In genomic region chr4:63554616-63555015, GRCm38 (mm10) we compare ENCODE assay signal across 31 mouse cellular contexts. TPM values are rescaled to one million over a fixed set of nuclear protein-coding genes. Genes with fewer than 3 reads are reported as not detected.
"Had no signal": no experiment of that assay in that cellular context is flagged by ENCODE, and none has a peak within 500 bp of the region (broad histone marks: within the 10 kb centered on the region; RNA-seq: fewer than 3 reads in every experiment).

No protein-coding gene starts in this region.

- H3K4me2 ChIP-seq: intestine, embryonic 15.5 days; kidney, embryonic 15.5 days; midbrain, embryonic 12.5 days; neural tube, embryonic 13.5 days; stomach, embryonic 15.5 days had no signal

- DNase-seq: kidney, adult 11 months; kidney, adult 8-10 months; kidney, postnatal 10 days; kidney, postnatal 36 days; layer of hippocampus, postnatal 36 days; lung, adult 2 months; retina, postnatal 1 day; right cerebral cortex, postnatal 25 days; spleen, adult 18-20 months; thymus, postnatal 25 days had no signal

- H3K27me3 ChIP-seq: intestine, embryonic 15.5 days; kidney, embryonic 15.5 days; neural tube, embryonic 13.5 days; stomach, embryonic 15.5 days had no signal

- H3K27ac ChIP-seq: intestine, embryonic 15.5 days; kidney, embryonic 15.5 days; left cerebral cortex, adult 2 months; liver, embryonic 14.5 days; midbrain, embryonic 12.5 days; neural tube, embryonic 13.5 days; stomach, embryonic 15.5 days had no signal

- H3K9me3 ChIP-seq: intestine, embryonic 15.5 days; kidney, embryonic 15.5 days; midbrain, embryonic 12.5 days; neural tube, embryonic 13.5 days; stomach, embryonic 15.5 days had no signal

- H3K9ac ChIP-seq: intestine, embryonic 15.5 days; kidney, embryonic 15.5 days; liver, embryonic 14.5 days; midbrain, embryonic 12.5 days; neural tube, embryonic 13.5 days; stomach, embryonic 15.5 days had no signal

- H3K4me3 ChIP-seq: intestine, embryonic 15.5 days; kidney, embryonic 15.5 days; left cerebral cortex, adult 2 months; midbrain, embryonic 12.5 days; myocyte; neural tube, embryonic 13.5 days; stomach, embryonic 15.5 days had no signal

- ATAC-seq: intestine, embryonic 15.5 days; midbrain, embryonic 16.5 days had no signal

RNA-seq across cellular contexts. Expression of gene Gm11213, which starts 50.4 kb away (rescaled TPM):
- total RNA-seq: layer of hippocampus, adult 8-10 months; layer of hippocampus, postnatal 10 days; layer of hippocampus, postnatal 36 days; left cerebral cortex, adult 2 months; left cerebral cortex, postnatal 10 days; left cerebral cortex, postnatal 36 days; megakaryocyte progenitor cell, adult 5-6 weeks; megakaryocyte-erythroid progenitor cell, adult 5-6 weeks; monocyte, adult 5-6 weeks; neutrophil, adult 5-6 weeks had no signal
- polyA plus RNA-seq: intestine, embryonic 15.5 days; kidney, embryonic 15.5 days; limb, embryonic 11.5 days; limb, embryonic 14.5 days; liver, embryonic 14.5 days; lung, adult 2 months; lung, embryonic 16.5 days; midbrain, embryonic 12.5 days; midbrain, embryonic 16.5 days; myocyte; neural tube, embryonic 13.5 days; stomach, embryonic 15.5 days; thymus, postnatal 0 days had no signal
